Mouse (Mus musculus): ENCODE data around the gene Apoa2. TPM values are rescaled to one million over a fixed set of nuclear protein-coding genes. Genes with fewer than 3 reads are reported as not detected.
"Not testable (repeated sequence)": the region's sequence is repeated elsewhere in the genome, so short reads cannot be mapped to it uniquely, and the experiment has no call there.

Apoa2 gene
- polyA plus RNA-seq, 1 experiment from 2014 or later: 11.1 TPM

DNA sequence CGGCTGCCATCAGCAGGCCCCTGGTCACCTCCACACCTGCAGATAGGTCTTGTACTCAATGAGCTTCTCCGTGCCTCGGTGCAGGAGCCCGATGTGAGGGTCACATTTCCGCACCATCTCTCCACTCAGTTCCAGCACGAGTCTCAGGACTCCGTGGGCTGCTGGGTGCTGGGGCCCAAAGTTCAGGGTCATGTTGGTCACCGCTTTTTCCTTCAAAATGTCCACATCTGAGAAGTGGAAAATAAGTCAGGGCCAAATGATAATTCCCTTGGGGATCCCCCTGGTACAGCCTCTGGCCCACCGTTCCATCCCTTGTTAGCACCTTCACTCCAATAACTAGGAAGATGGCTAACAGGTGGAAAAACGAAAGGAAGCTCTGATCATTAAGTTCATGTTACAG lies 16.1 kb downstream of the Apoa2 start:
- no peak for ATAC-seq (ENCODE audit: low FRiP score)
- no peak overlapping the region for H3K4me2 ChIP-seq
- H3K9me3 ChIP-seq (replicated peaks): no peaks in the 10 kb centered on the region
- H3K27me3 ChIP-seq (replicated peaks): no peaks in the 10 kb centered on the region
- H3K4me1 ChIP-seq: peaks cover 14% of the 10 kb centered on the region
- WGBS: 95% methylated on average over 10 of the region's 10 CpGs
- H3K4me3 ChIP-seq (replicated peaks): no peak overlapping the region
- peaks cover 74% of the 10 kb centered on the region for H3K36me3 ChIP-seq
- H3K27ac ChIP-seq (replicated peaks): no peak overlapping the region
- no peak overlapping the region for H3K9ac ChIP-seq (replicated peaks)

DNA sequence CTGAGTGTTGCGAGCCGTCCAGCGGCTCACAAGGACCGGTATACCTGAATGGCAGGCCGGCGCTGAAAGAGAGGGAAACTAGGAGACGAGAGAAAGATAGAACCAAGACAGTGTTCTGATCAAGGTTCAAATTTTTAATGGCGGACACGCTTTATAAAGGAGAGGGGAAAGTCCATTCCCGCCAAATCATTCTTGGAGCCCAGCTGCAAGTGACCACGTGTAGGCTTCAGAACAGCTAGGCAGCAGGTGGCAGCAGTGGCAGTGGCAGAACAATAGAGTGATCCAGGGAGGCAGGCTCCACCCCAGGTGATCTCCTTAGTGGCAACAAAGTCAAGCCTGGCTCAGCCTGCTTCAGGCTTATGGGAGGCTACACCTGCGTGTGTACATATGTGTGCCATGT lies 17.1 kb downstream of the Apoa2 start:
- H3K9ac ChIP-seq (replicated peaks); H3K4me3 ChIP-seq (replicated peaks); H3K27me3 ChIP-seq (replicated peaks); ATAC-seq (ENCODE audit: low FRiP score); H3K27ac ChIP-seq (replicated peaks); H3K4me2 ChIP-seq; H3K9me3 ChIP-seq (replicated peaks): not testable (repeated sequence)
- H3K36me3 ChIP-seq: peaks cover 66% of the 10 kb centered on the region
- H3K4me1 ChIP-seq: peaks cover 20% of the 10 kb centered on the region
- whole genome bisulfite sequencing: 87% methylated on average over 12 of the region's 12 CpGs

DNA sequence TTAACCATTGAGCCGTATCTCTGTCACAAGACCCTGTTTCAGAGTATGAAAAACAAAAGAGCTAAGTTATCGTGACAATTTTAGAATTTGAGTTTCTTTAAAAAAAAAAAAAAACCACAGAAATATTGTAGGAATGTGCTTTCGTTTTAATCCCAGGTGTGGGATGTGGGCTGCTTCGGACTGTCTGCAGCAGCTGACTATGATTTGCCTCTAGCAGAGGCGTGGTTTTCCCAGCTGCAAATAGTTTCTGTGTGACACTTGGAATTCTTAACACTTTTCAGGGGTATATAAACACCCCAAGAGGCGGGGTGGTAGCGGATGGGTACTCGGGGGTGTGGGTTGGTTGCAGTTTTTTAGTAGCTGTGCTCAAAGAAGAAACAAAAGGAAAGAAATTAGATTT lies 20.5 kb downstream of the Apoa2 start:
- Histone ChIP-seq H3K9me3 (replicated peaks) (no peaks in the 10 kb centered on the region), H3K27me3 (replicated peaks) (no peaks in the 10 kb centered on the region), H3K27ac (replicated peaks) (no peak overlapping the region), H3K9ac (replicated peaks) (no peak overlapping the region), H3K4me1 (peaks cover 35% of the 10 kb centered on the region), H3K4me2 (peak overlapping the region; percentile 78), H3K4me3 (replicated peaks) (no peak overlapping the region), H3K36me3 (peaks cover 35% of the 10 kb centered on the region)
- ATAC-seq (ENCODE audit: low FRiP score): no peak
- WGBS: 95% methylated on average over 8 of the region's 8 CpGs

DNA sequence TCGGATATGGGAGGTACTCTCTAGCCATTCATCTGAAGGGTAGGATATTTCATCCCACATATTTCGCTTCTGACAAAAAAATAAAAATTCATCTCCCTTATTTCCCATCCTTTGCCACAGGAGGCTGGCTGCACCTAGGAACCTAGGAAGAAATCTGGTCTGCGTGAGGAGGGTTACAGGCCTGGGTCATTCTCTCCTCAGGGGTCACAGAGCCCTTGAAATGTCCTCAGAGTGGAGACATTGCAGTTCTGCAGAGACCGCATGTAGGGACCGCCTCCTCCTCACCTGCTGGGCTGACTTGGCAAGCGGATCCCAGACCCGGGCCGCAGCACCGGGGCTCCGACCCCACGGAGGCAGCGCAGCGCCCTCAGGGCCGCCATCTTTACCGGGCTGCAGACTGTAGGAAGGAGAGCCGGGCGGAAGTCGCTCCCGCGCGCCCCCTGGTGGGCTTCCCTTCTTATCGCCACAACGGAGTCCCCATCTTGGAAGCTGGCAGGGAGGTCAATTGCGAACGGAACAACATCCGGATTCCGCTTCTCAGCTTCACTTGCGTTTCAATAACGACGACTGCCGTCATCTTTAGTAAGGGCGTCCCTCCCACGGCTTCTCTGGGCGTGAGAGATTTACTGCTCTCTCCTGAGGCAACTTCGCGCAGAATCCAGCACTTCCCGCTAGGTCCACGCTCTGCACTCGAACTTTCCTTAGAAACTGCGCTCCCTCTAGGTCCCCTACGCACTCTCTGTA lies 22.0 kb downstream of the Apoa2 start:
- H3K4me1 ChIP-seq: peaks cover 50% of the 10 kb centered on the region
- ATAC-seq (ENCODE audit: low FRiP score): peak; percentile 95
- WGBS: under 1% methylated on average over 41 of the region's 41 CpGs

DNA sequence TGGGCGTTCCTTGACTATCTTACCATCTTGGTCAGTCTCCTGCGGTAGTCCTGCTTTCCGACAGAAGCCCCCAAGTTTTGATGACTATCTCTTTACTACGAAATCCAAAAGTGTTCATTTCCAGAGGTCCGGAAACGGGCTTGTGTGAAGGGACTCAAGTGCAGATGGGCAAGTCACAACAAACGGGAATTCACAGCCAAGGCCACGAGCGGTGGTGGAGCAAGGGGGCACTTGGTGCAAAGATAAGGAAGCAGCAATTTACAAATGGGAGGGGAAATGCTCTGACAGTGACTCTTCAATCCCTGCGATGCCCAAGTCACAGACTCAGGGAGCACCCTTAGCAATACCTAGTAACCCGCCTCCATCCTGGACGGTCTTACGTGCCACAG lies 22.6 kb downstream of the Apoa2 start:
- Histone ChIP-seq H3K4me3 (replicated peaks) (peak overlapping the region; percentile 77), H3K27me3 (replicated peaks) (no peaks in the 10 kb centered on the region), H3K9ac (replicated peaks) (peak overlapping the region; percentile 45), H3K9me3 (replicated peaks) (no peaks in the 10 kb centered on the region), H3K4me2 (peak overlapping the region; percentile 78), H3K4me1 (peaks cover 56% of the 10 kb centered on the region), H3K27ac (replicated peaks) (peak overlapping the region; percentile 84), H3K36me3 (peaks cover 16% of the 10 kb centered on the region)
- WGBS: 11% methylated on average over 13 of the region's 13 CpGs
- ATAC-seq (ENCODE audit: low FRiP score): peak; percentile 11

More for the DNA sequence above, 22.0 kb downstream of the Apoa2 start:
- Histone ChIP-seq H3K4me2 (peak overlapping the region; percentile 78), H3K36me3 (peaks cover 22% of the 10 kb centered on the region), H3K9me3 (replicated peaks) (no peaks in the 10 kb centered on the region), H3K27ac (replicated peaks) (peak overlapping the region; percentile 84), H3K4me3 (replicated peaks) (peak overlapping the region; percentile 77), H3K9ac (replicated peaks) (peak overlapping the region; percentile 88), H3K27me3 (replicated peaks) (no peaks in the 10 kb centered on the region)

DNA sequence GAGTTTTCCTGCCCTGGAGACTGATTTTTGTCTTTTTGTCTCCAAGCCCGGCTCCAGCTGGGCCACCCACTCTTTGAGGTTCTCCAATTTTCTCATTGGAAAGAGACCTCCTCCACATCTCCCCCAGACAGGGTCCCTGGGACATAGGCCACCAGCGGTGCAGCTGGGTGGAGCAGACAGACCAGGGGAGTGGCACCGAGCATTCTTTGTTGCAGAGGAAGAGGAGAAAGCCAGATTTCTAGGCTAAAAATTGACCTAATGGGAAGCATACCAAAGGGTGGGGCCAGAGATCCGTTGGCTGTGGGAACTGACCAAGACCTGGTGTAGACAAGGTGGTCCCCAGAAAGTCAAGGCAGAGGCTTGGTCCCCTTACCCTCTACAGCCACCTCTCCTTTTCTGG lies 23.1 kb downstream of the Apoa2 start:
- H3K27me3 ChIP-seq (replicated peaks): no peaks in the 10 kb centered on the region
- peak overlapping the region; percentile 84; the same call in 1 of the 2 replicates for H3K27ac ChIP-seq (replicated peaks)
- peak overlapping the region; percentile 45; the same call in 1 of the 2 replicates for H3K9ac ChIP-seq (replicated peaks)
- peak overlapping the region; percentile 78 for H3K4me2 ChIP-seq
- ATAC-seq (ENCODE audit: low FRiP score): no peak
- 28% methylated on average over 4 of the region's 4 CpGs for WGBS
- H3K9me3 ChIP-seq (replicated peaks): no peaks in the 10 kb centered on the region
- H3K4me1 ChIP-seq: peaks cover 60% of the 10 kb centered on the region
- peak overlapping the region; percentile 77; the same call in 1 of the 2 replicates for H3K4me3 ChIP-seq (replicated peaks)
- peaks cover 12% of the 10 kb centered on the region for H3K36me3 ChIP-seq

DNA sequence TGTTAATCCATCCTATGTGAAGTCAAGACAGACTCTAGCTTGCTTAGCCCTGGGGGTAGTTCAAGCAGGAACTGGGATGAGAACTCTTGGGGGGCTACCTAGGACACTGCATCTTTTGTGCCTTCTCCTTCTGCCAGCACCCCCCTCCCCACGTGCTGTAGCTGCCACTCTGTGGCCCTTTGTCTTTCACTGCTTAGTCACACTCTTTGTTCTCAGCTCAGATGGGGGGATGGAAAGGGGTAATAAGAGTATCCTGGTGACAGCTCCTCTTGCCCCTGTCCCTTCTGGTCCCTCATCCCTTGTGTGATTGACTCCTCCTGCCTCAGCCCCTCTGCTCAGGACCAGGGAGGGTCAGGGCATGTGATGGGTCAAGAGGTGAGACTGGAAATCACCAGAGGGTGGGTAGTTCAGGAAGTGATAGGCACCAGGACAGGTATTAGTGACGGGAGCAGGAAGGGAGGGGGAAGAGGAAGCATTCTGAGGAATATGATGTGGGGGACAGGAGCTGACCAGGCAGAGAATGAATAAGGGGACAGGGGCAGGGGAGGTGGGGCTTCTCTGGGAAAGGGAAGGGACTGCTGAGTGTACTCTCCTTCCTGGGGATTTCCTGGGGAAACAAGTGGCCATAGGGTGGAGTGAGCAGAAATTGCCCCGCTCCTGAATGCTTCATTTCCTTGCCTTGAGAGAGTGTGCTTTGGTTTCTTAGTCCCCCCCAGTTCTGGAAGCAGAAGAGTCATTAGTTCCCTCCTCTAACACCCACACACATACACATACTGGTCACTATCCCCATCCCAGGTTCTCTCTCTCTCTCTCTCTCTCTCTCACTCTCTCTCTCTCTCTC lies 23.8 kb downstream of the Apoa2 start:
- H3K9me3 ChIP-seq (replicated peaks): no peaks in the 10 kb centered on the region
- WGBS: 54% methylated on average over 3 of the region's 3 CpGs
- no peak overlapping the region for H3K9ac ChIP-seq (replicated peaks)
- H3K4me3 ChIP-seq (replicated peaks): no peak overlapping the region
- peaks cover 5% of the 10 kb centered on the region; the same call in 1 of the 2 replicates for H3K36me3 ChIP-seq
- H3K27me3 ChIP-seq (replicated peaks): no peaks in the 10 kb centered on the region
- H3K4me2 ChIP-seq: peak overlapping the region; percentile 78; the same call in 1 of the 2 replicates
- H3K27ac ChIP-seq (replicated peaks): no peak overlapping the region
- ATAC-seq (ENCODE audit: low FRiP score): no peak
- peaks cover 60% of the 10 kb centered on the region for H3K4me1 ChIP-seq

DNA sequence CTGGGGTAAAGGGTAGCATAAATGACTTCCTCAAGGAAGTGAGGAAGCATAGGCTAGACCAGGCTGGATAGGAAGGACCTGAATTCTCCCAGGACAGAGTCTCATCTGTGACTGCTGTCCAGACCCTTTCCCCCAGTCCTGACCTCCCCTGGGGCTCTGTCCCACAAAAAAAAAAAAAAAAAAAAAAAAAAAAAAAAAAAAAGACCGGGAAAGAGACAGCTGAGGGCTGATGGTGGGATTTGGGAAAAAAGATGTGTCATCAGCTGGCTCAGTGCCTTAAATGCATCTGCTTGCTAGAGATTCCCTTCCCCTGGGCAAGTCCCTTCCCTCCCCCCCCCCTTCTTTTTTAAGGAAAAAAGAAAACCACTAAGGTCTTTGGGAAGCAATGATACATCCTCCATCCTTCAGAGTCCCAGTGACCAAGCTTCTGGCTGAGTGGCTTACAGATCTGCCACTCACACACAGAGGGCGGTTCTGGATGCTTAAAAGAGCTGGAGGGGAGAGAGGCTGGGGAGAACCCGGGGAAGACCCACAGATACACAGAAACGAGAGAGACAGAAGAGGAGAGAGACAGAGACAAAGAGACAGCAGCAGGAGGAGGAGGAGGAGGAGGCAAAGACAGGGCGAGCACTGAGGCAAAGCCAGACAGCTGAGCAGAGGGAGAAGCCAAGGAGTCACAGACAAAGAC lies 25.2 kb downstream of the Apoa2 start, which contains the start of gene Adamts4:
Gene Adamts4 (plus strand): TSS at position 509 of the 688 bp plus-strand sequence.
- peak within 1 kb of the TSS; percentile 42 for H3K9ac ChIP-seq (replicated peaks)
- no peaks in the 10 kb centered on the region for H3K36me3 ChIP-seq
- peak within 1 kb of the TSS; percentile 12 for H3K4me3 ChIP-seq (replicated peaks)
- no peaks in the 10 kb centered on the region for H3K9me3 ChIP-seq (replicated peaks)
- ATAC-seq (ENCODE audit: low FRiP score): no peak
- peak within 1 kb of the TSS; percentile 49 for H3K4me2 ChIP-seq
- 16% methylated on average over 5 of the region's 5 CpGs for WGBS
- H3K4me1 ChIP-seq: peaks cover 55% of the 10 kb centered on the region
- peak within 1 kb of the TSS; percentile 60 for H3K27ac ChIP-seq (replicated peaks)
- no peaks in the 10 kb centered on the region for H3K27me3 ChIP-seq (replicated peaks)

DNA sequence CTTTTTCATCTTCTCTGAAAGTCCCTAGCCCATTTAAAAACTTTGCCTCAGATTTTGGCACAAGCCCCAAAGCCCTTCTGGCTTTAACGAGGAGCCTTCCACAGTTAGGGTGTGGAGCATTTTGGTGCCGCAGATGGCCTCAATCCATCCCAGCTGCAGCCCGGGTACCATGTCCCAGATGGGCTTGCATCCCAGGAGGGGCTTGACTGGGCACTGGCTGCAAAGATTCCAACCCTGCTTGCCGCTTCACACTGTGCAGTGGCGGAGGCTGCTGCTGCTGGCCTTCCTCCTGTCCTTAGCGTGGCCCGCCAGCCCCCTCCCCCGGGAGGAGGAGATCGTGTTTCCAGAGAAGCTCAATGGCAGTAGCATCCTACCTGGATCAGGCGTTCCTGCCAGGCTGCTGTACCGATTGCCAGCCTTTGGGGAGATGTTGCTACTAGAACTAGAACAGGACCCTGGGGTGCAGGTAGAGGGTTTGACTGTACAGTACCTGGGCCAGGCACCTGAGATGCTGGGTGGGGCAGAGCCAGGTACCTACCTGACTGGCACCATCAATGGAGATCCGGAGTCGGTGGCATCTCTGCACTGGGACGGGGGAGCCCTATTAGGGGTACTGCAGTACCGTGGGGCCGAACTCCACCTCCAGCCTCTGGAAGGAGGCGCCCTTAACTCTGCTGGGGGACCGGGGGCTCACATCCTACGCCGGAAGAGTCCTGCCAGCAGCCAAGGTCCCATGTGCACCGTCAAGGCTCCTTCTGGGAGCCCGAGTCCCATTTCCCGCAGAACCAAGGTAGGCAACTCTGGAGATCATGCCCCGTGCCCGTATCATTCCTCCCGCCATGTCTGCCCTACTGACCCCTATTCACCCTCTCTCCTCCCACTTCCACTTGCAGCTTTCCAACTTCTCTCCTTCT lies 26.1 kb downstream of the Apoa2 start, which contains the start of gene Ndufs2:
Gene Ndufs2 (minus strand): TSS at position 709 of the 914 bp plus-strand sequence.
- Histone ChIP-seq H3K9me3 (replicated peaks) (no peaks in the 10 kb centered on the region), H3K4me1 (peaks cover 47% of the 10 kb centered on the region), H3K27ac (replicated peaks) (peak within 1 kb of the TSS; percentile 60), H3K4me3 (replicated peaks) (peak within 1 kb of the TSS; percentile 12), H3K36me3 (no peaks in the 10 kb centered on the region), H3K4me2 (peak within 1 kb of the TSS; percentile 49), H3K9ac (replicated peaks) (peak within 1 kb of the TSS; percentile 42), H3K27me3 (replicated peaks) (no peaks in the 10 kb centered on the region)
- no peak for ATAC-seq (ENCODE audit: low FRiP score)
- WGBS: 18% methylated on average over 26 of the region's 26 CpGs

DNA sequence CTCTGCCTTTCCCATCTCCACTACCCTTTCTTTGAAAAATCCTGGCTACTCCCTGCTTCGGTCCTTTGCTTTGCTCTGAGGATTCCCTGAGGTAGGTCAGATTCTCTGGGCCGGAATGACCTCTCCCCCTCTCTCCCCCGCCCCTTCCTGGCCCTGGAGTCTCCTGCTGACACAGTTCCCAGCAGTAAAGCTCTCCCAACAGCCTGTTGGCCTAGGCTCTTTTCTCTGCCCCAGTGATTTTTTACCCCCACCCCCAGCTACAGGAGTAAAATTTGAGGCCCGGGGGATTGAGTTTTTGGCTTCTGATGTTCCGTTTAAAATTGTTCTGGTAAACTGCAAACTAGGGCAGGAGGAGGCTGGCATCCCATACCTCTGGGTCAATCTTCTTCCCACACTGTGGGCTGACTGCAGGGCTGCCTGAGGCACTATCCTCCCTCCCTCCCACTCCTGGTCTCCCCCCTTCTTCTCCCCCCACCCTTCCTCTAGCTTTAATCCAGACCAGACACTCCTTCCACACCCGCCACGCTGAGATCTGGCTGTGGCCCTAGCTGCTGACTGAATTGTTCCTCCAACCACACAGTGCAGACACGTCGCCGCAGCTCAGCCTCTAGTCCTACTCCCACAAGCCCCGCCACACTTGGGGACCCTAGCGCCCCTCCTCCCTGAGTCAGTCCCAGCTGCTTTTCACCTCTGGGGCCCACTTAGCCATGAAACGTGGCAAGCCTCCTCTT lies 26.9 kb downstream of the Apoa2 start:
- no peak for ATAC-seq (ENCODE audit: low FRiP score)
- no peaks in the 10 kb centered on the region for H3K36me3 ChIP-seq
- peak overlapping the region; percentile 60 for H3K27ac ChIP-seq (replicated peaks)
- no peaks in the 10 kb centered on the region for H3K27me3 ChIP-seq (replicated peaks)
- no peaks in the 10 kb centered on the region for H3K9me3 ChIP-seq (replicated peaks)
- WGBS: 10% methylated on average over 13 of the region's 13 CpGs
- peak overlapping the region; percentile 12 for H3K4me3 ChIP-seq (replicated peaks)
- peak overlapping the region; percentile 49 for H3K4me2 ChIP-seq
- peaks cover 42% of the 10 kb centered on the region for H3K4me1 ChIP-seq
- H3K9ac ChIP-seq (replicated peaks): no peak overlapping the region

Data from neural tube, embryonic 15.5 days (tissue).